Mouse (Mus musculus): ENCODE measurements around the gene Sf3b4. TPM values are rescaled to one million over a fixed set of nuclear protein-coding genes. Genes with fewer than 3 reads are reported as not detected.

Gene Sf3b4
- total RNA-seq, 2 experiments from 2014 or later: 68.9 to 76.8 TPM

DNA sequence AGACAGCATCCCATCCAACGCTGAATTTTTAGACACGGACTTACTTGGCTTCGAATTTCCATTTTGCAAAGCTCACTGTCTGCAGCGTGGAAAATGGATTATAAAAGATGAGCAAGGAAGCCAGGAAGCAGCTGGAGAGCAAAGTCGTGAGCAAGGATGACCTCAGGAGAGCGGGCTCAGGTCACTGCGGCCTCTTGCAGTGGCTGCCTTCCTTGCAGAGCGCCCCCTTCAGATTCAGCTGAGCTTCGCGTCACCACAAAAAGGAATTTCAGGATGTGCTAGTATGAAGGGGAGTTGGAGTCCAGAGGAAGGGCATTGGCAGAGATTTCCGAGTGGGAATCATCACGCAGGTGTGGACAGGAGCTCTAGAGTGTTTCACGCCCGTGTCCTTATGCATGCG lies 37.1 kb downstream of the Sf3b4 start:
- no peak for DNase-seq (ENCODE audit: low spot score in 2 of 2)

DNA sequence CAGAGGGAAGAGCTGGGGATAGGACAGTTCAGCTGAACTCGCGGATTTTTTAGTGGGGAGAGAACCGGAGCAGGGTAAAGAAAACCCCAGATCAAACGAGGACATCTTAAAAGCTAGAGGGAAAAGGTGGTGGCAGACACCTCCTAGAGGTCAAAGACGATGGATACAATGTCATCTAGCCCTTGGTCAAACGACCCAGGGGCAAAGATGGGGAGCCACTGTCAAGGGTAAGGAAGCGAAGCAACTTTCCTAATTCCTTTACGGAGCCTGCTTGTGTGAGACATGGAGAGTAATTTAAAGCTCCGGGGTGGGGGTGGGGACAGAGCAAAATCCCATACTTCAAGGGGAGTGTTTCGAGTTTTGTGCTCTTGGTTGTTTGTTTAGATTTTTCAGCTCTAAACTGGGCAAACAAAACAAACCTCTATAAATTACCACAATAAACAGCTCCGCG lies 47.1 kb downstream of the Sf3b4 start:
- DNase-seq (ENCODE audit: low spot score in 2 of 2): no peak

DNA sequence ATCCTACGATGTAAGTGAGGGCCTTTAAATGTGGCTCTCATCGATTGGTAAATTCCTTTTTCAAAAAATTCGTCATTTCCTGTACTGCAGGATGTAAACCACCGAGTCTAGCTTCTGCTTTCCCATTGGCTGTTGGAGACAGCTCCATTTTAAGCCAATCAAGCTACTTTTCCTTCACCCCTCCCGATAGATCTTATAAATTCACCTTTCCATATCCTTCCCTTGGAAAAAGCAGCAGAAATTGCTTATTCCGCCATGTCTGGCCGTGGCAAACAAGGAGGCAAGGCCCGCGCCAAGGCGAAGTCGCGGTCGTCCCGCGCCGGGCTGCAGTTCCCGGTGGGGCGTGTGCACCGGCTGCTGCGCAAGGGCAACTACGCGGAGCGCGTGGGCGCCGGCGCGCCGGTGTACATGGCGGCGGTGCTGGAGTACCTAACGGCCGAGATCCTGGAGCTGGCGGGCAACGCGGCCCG lies 47.6 kb downstream of the Sf3b4 start, which contains the start of the genes Bola1 and Hist2h2ab:
Gene Bola1, minus strand, starts transcription at position 49 of the 470 bp plus-strand sequence.
Gene Hist2h2ab, plus strand, starts transcription at position 205 of the 470 bp plus-strand sequence.
- DNase-seq (ENCODE audit: low spot score in 2 of 2): peak; percentile 48 to 54

DNA sequence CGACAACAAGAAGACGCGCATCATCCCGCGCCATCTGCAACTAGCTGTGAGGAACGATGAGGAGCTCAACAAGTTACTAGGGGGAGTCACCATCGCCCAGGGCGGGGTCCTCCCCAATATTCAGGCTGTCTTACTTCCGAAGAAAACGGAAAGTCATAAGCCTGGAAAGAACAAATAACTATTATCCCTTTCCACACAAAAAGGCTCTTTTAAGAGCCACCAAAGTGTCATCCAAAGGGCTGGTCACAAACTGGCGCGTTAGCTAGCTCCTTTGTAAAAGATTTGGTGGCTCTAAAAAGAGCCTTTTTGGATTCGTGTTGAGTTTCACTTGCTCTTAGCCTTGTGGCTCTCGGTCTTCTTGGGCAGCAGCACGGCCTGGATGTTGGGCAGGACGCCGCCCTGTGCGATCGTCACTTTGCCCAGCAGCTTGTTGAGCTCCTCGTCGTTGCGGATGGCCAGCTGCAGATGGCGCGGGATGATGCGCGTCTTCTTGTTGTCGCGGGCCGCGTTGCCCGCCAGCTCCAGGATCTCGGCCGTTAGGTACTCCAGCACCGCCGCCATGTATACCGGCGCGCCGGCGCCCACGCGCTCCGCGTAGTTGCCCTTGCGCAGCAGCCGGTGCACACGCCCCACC lies 48.1 kb downstream of the Sf3b4 start:
- DNase-seq (ENCODE audit: low spot score in 2 of 2): peak in 1 of 2 experiments; percentile 24

DNA sequence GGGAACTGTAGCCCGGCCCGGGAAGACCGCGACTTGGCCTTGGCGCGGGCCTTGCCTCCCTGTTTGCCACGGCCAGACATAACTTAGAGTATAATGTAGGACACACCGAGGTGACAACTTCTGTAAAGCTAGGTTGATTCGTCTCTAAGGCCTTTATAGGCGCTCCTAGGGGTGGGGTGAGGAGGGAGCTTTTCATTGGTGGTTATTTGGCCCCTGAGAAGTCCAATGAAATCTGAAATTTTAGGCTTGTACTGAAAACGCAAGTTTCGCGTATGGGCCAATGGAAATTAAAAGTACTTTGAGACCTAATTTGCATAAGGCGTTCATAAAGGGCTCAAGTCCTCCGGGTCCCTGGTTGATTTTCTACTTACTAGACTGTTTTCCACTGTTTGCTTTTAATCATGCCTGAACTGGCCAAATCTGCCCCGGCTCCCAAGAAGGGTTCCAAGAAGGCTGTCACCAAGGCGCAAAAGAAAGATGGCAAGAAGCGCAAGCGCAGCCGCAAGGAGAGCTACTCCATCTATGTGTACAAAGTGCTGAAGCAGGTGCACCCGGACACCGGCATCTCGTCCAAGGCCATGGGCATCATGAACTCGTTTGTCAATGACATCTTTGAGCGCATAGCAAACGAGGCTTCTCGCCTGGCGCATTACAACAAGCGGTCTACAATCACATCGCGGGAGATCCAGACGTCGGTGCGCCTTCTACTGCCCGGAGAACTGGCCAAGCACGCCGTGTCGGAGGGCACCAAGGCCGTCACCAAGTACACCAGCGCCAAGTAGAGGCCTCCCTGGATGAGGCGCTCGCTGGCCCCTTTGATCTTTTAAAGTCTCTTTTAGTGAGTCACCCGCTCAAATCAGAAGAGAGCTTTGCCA lies 48.9 kb downstream of the Sf3b4 start, which contains the start of the genes Hist2h2ac and Hist2h2be:
Gene Hist2h2ac, minus strand, starts transcription at position 116 of the 875 bp plus-strand sequence.
Gene Hist2h2be, plus strand, starts transcription at position 355 of the 875 bp plus-strand sequence.
- peak; percentile 54 to 75 for DNase-seq (ENCODE audit: low spot score in 2 of 2)

DNA sequence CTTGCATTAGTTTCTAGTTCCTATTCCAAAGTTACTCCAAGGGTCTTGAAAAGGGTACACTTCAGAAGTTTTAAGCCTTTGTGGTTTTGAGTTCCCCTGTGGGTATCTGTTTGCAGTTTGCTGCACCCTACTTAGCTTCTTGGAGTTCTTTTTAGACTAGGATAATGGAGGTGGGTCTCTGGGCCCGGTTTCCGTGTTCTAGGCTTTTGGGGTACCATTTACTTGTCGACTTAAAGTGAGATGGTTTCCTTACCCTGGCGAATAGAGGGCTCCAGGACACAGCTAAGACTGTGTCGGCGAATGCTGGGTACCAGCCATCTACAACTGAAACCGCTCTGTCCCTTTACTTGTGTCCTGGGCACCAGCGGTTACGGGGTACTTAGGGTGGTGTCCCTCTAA lies 49.5 kb downstream of the Sf3b4 start:
- DNase-seq (ENCODE audit: low spot score in 2 of 2): no peak

DNA sequence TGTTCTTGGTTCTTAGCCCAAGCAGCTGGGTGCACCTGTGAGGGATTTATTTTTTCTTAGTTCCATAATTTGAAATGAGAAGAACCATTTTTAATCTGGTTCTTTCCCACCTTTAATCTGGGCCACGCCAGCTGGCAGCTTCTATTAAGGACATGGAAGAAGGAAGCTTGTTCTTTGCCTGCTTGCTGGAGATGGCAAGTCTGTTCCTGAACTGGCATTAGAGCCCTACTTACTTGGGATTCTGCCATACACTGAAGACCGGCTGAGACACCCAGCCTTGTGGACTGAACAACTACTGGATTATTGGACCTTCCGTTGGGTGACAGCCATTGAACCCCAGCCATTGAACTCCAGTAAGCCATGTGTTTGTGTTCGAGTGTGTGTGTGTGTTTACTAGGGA lies 50.6 kb downstream of the Sf3b4 start:
- DNase-seq (ENCODE audit: low spot score in 2 of 2): no peak

DNA sequence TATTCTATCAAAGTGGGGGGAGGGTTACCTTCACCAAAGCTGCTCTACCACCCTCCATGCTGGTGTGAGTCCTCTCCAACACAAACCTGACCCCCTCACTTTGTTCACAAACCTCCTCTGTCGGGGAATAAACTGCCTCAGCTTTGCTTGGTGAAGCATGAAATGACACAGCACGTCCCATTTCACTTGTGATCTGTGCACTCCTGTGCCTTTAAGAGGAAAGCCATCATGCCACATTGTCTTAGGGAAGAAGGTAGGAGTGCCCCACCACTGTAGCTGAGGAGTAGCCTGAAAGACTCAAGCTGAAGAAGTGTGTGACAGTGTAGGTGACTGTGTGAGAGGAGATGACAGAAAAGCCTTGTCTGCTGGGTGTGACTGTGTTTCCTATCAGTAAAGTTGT lies 53.3 kb downstream of the Sf3b4 start:
- DNase-seq (ENCODE audit: low spot score in 2 of 2): no peak

Small RNA genes within 50 kb of the gene (microRNA-seq; reads per million reads assigned to microRNA genes)
- gene Gm44492: not detected

Other genes starting within 250 kb of the Sf3b4 start
- 100 to 1,000 TPM; 145 to 146 TPM for gene Anp32e, start 243.1 kb upstream of the Sf3b4 start, total RNA-seq (2021)
- gene Plekho1, start 176.3 kb upstream of the Sf3b4 start, total RNA-seq (2021): 10 to 100 TPM; 38.5 to 41.6 TPM
- gene Vps45, start 113.9 kb upstream of the Sf3b4 start, total RNA-seq (2021): 10 to 100 TPM; 32.9 to 39.4 TPM
- gene Otud7b, start 67.8 kb upstream of the Sf3b4 start, total RNA-seq (2021): 10 to 100 TPM; 35.4 to 43.6 TPM
- 10 to 100 TPM; 15.0 to 22.2 TPM for gene Mtmr11, start 10.3 kb upstream of the Sf3b4 start, total RNA-seq (2021)
- gene Sv2a, start 8.8 kb downstream of the Sf3b4 start, total RNA-seq (2021): 10 to 100 TPM; 18.1 to 24.7 TPM
- 10 to 100 TPM; 30.6 to 33.1 TPM for gene Bola1, start 47.4 kb downstream of the Sf3b4 start, total RNA-seq (2021)
- 10 to 100 TPM; 27.8 to 28.5 TPM for gene Hist2h2ab, start 47.5 kb downstream of the Sf3b4 start, total RNA-seq (2021)
- gene Hist2h2ac, start 48.5 kb downstream of the Sf3b4 start, total RNA-seq (2021): 100 to 1,000 TPM; 211 to 243 TPM
- gene Hist2h2be, start 48.8 kb downstream of the Sf3b4 start, total RNA-seq (2021): 10 to 100 TPM; 12.4 to 13.7 TPM
- 100 to 1,000 TPM; 197 to 262 TPM for gene Hist2h3c2, start 66.8 kb downstream of the Sf3b4 start, total RNA-seq (2021)
- 1,000 to 10,000 TPM; 1,421 to 1,566 TPM for gene Hist2h2aa2, start 67.9 kb downstream of the Sf3b4 start, total RNA-seq (2021)
- gene Hist2h2aa1, start 73.2 kb downstream of the Sf3b4 start, total RNA-seq (2021): 10 to 100 TPM; 34.3 to 35.1 TPM
- 1 to 10 TPM in 1 of 2 experiments, under 1 TPM in 1; 0.98 to 1.6 TPM for gene Hist2h3c1, start 74.4 kb downstream of the Sf3b4 start, total RNA-seq (2021)
- 100 to 1,000 TPM in 1 of 2 experiments, 10 to 100 TPM in 1; 97.3 to 110 TPM for gene Hist2h4, start 91.0 kb downstream of the Sf3b4 start, total RNA-seq (2021)
- gene Hist2h3b, start 96.3 kb downstream of the Sf3b4 start, total RNA-seq (2021): 1,000 to 10,000 TPM in 1 of 2 experiments, 100 to 1,000 TPM in 1; 924 to 1,090 TPM
- 100 to 1,000 TPM; 801 to 997 TPM for gene Hist2h2bb, start 97.4 kb downstream of the Sf3b4 start, total RNA-seq (2021)
- 1 to 10 TPM; 1.1 to 1.8 TPM for gene Fcgr1, start 121.6 kb downstream of the Sf3b4 start, total RNA-seq (2021)